Mouse (Mus musculus): ENCODE results near the gene Olfr1358.

GRCm38 (mm10) chr10:78502986-78503733, 14.1 kb upstream of the Olfr1358 start:
- no peak for TF ChIP-seq GATA1 (IDR thresholded peaks at IDR 0.05; ENCODE audit: low read length)
- no peak for TF ChIP-seq TAL1 (IDR thresholded peaks at IDR 0.05; ENCODE audit: low read length)

Data from erythroblast, embryonic 14.5 days (primary cell).